Mouse (Mus musculus) bone marrow macrophage, adult 2 months (primary cell): Measurements from ENCODE around the gene Wdr70. TPM values are rescaled to one million over a fixed set of nuclear protein-coding genes. Genes with fewer than 3 reads are reported as not detected.

Experiments
- H3K27ac ChIP-seq: 2 replicates; pipeline ENCODE4 v1.5.1; 2012; ENCODE audit warnings: low read depth, low read length; ENCODE audit not compliant: insufficient read depth
- H3K4me1 ChIP-seq: 2 replicates; pipeline ENCODE4 v1.6.1; 2012; ENCODE audit warnings: low read length; ENCODE audit not compliant: control insufficient read depth, insufficient read depth
- H3K4me3 ChIP-seq: 2 replicates; pipeline ENCODE4 v1.5.1; 2012; ENCODE audit warnings: mild to moderate bottlenecking, low read length, moderate library complexity; ENCODE audit not compliant: insufficient read depth
- CTCF ChIP-seq: IDR thresholded peaks from 2 replicates; pipeline ENCODE4 v1.5.1; 2012; ENCODE audit warnings: low read depth, mild to moderate bottlenecking, low read length, moderate library complexity
- POLR2A ChIP-seq: IDR thresholded peaks from 2 replicates; pipeline ENCODE4 v1.6.1; 2012; ENCODE audit warnings: mild to moderate bottlenecking, low read depth, low read length, borderline replicate concordance
- polyA plus RNA-seq: library from polyadenylated mRNA; stranded (reverse); fragments of >200 nt; gene quantifications from 2 replicates; pipeline ENCODE4 v1.2.4, GENCODE M21; 2012; ENCODE audit not compliant: missing spikeins, insufficient read depth, insufficient read length

Gene Wdr70
- polyA plus RNA-seq, 1 experiment = 29.4 TPM

DNA sequence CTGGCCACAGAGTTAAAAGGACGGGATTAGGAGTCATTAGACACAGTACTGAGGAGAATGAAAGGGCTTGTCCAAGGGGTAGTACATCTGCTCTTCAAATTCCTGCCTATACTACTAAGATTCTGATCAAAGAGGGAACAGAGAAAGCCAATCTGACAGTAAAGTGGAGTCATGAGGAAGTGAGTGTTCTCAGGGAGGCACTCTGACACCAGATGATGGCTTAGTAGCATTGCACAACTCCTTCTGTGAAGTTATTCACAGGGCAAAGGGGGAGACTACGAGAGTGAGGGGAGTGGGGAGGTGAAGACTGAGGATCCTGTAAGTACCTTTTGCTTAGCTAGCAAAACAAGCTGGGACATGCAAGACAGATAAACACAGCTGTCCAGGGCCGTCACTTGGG, 61.2 kb downstream of the Wdr70 start:
- H3K4me1 ChIP-seq = peaks cover 13% of the 10 kb centered on the region
- no peak overlapping the region for H3K4me3 ChIP-seq
- TF ChIP-seq CTCF (no peak), POLR2A (no peak)
- no peak overlapping the region; the same call in 1 of the 2 replicates for H3K27ac ChIP-seq

DNA sequence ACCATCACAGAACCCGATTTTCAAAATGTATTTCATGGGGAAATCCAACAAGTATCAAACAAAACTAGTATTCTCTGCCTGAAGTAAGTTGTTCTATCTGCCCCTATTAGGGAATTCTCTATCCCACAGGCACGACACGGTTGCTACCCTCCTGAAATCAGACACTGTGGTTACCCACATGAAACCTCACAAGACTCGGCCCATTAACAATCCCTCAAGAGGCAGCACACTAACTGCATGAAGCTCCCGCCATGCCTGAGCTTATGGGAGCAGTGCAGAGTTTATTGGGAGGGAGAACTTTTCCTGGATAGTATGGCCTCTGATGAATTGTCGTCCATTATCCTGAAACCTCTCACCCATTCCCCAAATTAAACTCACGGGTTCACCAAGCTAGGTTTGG, 67.8 kb downstream of the Wdr70 start:
- TF ChIP-seq CTCF (no peak), POLR2A (no peak)
- no peaks in the 10 kb centered on the region for H3K4me1 ChIP-seq
- no peak overlapping the region for H3K4me3 ChIP-seq
- H3K27ac ChIP-seq = no peak overlapping the region

- H3K4me1 ChIP-seq = no peaks in the 10 kb centered on the region
- TF ChIP-seq CTCF (no peak), POLR2A (no peak)
- H3K27ac ChIP-seq = no peak overlapping the region
- no peak overlapping the region for H3K4me3 ChIP-seq
Observed at GRCm38 (mm10) chr15:8030643-8031042, 68.4 kb downstream of the Wdr70 start.

DNA sequence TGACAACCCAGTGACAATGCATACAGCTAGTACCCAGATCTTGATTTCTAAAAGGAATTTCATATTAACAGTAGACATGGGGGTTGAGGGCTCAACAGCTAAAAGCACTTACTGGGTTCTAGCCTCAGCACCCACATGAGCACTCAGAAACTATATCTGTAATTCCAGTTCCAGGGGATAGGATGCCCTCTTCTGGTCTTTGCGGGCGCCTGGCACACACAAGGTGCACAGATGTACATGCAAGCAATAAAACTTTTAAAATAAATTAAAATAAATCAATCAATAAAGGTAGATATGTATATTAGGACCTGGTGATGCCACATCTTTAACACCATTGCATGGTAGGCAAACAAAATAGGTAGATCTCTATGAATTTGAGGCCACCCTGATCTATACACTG, 71.5 kb downstream of the Wdr70 start:
- TF ChIP-seq POLR2A (no peak), CTCF (no peak)
- Histone ChIP-seq H3K27ac (no peak overlapping the region), H3K4me1 (no peaks in the 10 kb centered on the region), H3K4me3 (no peak overlapping the region)

GRCm38 (mm10) chr15:8011418-8011817, 87.6 kb downstream of the Wdr70 start:
- TF ChIP-seq CTCF (no peak), POLR2A (no peak)

GRCm38 (mm10) chr15:8007413-8007812, 91.6 kb downstream of the Wdr70 start:
- no peak overlapping the region for H3K27ac ChIP-seq
- TF ChIP-seq CTCF (no peak), POLR2A (no peak)
- no peak overlapping the region for H3K4me3 ChIP-seq
- H3K4me1 ChIP-seq = peaks cover 5% of the 10 kb centered on the region; the same call in 1 of the 2 replicates

More at GRCm38 (mm10) chr15:8011418-8011817, 87.6 kb downstream of the Wdr70 start:
- Histone ChIP-seq H3K27ac (no peak overlapping the region), H3K4me3 (no peak overlapping the region), H3K4me1 (no peaks in the 10 kb centered on the region)

DNA sequence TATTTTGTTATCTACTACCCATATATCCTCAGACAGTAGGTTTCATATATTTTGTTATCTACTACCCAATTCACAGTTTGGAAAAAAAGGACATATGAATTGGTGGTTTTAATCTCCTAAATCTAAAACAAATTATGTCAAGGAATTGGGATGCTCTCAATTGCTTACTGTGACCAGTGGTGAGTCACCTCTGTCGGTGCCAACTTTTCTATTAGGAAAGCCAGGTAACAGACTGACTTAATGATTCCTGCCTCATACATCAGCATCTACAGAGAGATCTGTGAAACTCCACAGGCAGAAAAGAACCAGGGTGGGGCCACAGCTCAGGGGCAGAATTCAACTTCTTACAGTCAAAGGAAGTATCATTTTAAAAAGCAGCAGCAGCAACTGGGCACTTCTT, 93.0 kb downstream of the Wdr70 start:
- Histone ChIP-seq H3K27ac (no peak overlapping the region), H3K4me3 (no peak overlapping the region), H3K4me1 (peaks cover 5% of the 10 kb centered on the region; the same call in 1 of the 2 replicates)
- TF ChIP-seq POLR2A = no peak
- TF ChIP-seq CTCF = no peak

DNA sequence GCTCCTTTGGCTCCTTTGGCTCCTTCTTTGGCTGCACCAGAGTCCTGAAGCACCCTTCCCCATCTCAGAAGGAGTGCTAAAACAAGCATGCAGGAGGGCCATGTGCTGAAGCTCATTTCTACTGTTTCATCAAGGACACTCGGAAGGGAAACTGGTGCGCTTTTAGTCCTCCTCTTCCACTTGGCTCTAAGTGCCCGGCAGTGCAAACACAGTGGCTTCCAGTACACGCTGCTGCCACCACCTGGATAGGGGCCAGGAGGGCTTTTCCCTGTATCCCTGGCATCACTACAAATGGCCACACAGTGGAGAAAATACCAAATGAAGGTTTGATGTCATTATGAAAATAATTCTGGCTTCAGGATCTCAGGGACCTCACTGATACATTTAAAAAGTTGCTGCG, 93.5 kb downstream of the Wdr70 start:
- TF ChIP-seq CTCF (no peak), POLR2A (no peak)
- peaks cover 5% of the 10 kb centered on the region; the same call in 1 of the 2 replicates for H3K4me1 ChIP-seq
- H3K27ac ChIP-seq = no peak overlapping the region
- H3K4me3 ChIP-seq = no peak overlapping the region

DNA sequence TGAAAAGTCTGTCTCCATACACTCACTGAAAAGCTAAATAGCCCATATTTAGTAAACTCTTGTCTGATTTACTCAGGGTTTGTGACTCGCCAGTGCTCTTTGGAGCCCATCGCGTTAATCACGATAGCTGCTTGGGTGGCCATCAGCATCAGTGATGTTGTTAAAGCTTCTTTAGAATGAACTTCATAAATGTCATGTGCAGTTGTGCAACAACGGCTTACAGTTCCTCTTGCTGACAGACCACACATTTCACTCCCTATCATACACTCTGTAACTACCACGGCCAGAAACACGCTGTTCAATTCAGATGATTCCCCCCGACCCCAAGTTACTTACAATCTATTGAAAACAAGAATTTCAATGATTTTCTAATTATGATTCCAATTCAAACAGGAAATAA, 95.2 kb downstream of the Wdr70 start:
- Histone ChIP-seq H3K4me3 (no peak overlapping the region), H3K4me1 (peaks cover 5% of the 10 kb centered on the region; the same call in 1 of the 2 replicates), H3K27ac (no peak overlapping the region)
- TF ChIP-seq POLR2A (no peak), CTCF (no peak)

GRCm38 (mm10) chr15:7998843-7999546, 100.0 kb downstream of the Wdr70 start:
- Histone ChIP-seq H3K4me3 (no peak overlapping the region), H3K27ac (no peak overlapping the region), H3K4me1 (peaks cover 5% of the 10 kb centered on the region; the same call in 1 of the 2 replicates)
- TF ChIP-seq CTCF (no peak), POLR2A (no peak)
